Mouse (Mus musculus) midbrain, embryonic 11.5 days (tissue): ENCODE results near the gene Stip1. TPM values are rescaled to one million over a fixed set of nuclear protein-coding genes. Genes with fewer than 3 reads are reported as not detected.
"Not testable (repeated sequence)": the region's sequence is repeated elsewhere in the genome, so short reads cannot be mapped to it uniquely, and the experiment has no call there.

ENCODE experiments used
- ATAC-seq: fragments of 200-750 bp; cut with Nextera tagmentation; 2 replicates; pipeline ENCODE4 v1.8.0; 2017; ENCODE audit warnings: moderate TSS enrichment, moderate library complexity; ENCODE audit not compliant: low FRiP score
- DNase-seq: peaks from one replicate; pipeline ENCODE4 v3.0.0; 2015; ENCODE audit warnings: low spot score; ENCODE audit errors: missing footprints
- H3K27ac ChIP-seq: fragments of 300-500 bp; sonication (generic); 2 replicates; pipeline ENCODE4 v1.5.1; 2014; ENCODE audit warnings: low read depth, low read length
- H3K27me3 ChIP-seq: fragments of 300-500 bp; sonication (generic); 2 replicates; pipeline ENCODE4 v1.6.1; 2014; ENCODE audit warnings: mild to moderate bottlenecking, low read length, moderate library complexity, mixed read lengths; ENCODE audit not compliant: control insufficient read depth, insufficient read depth
- H3K36me3 ChIP-seq: fragments of 300-500 bp; sonication (generic); 2 replicates; pipeline ENCODE4 v1.6.1; 2014; ENCODE audit warnings: mild to moderate bottlenecking, low read length, moderate library complexity, mixed read lengths; ENCODE audit not compliant: control insufficient read depth, insufficient read depth
- H3K4me1 ChIP-seq: fragments of 300-500 bp; sonication (generic); 2 replicates; pipeline ENCODE4 v1.6.1; 2014; ENCODE audit warnings: low read length; ENCODE audit not compliant: control insufficient read depth, insufficient read depth
- H3K4me2 ChIP-seq: fragments of 300-500 bp; sonication (generic); 2 replicates; pipeline ENCODE4 v1.6.1; 2014; ENCODE audit warnings: mild to moderate bottlenecking, moderate library complexity
- H3K4me3 ChIP-seq: fragments of 300-500 bp; sonication (generic); 2 replicates; pipeline ENCODE4 v1.5.1; 2014; ENCODE audit warnings: low read depth, low read length
- H3K9ac ChIP-seq: fragments of 300-500 bp; sonication (generic); 2 replicates; pipeline ENCODE4 v1.6.1; 2014; ENCODE audit warnings: low read length
- H3K9me3 ChIP-seq: fragments of 300-500 bp; sonication (generic); 2 replicates; pipeline ENCODE4 v1.6.1; 2016; ENCODE audit warnings: low read length; ENCODE audit not compliant: control insufficient read depth
- WGBS: fragments of 180-500 bp; shearing (Covaris S2); extraction: QIAGEN DNeasy Blood & Tissue Kit; methylation state at CpG from one replicate; pipeline ENCODE4 v1.1.7; 2014; 5-methylcytosine and 5-hydroxymethylcytosine counted together
- polyA plus RNA-seq: library from polyadenylated mRNA; unstranded; fragments of >200 nt; fragmentation: Nextera tagmentation; extraction: Ambion mirVana; gene quantifications from 2 replicates; pipeline ENCODE4 v1.2.1, GENCODE M21; 2014

Gene Stip1
- polyA plus RNA-seq, 1 experiment from 2014 or later: 416 TPM

- WGBS: 1% methylated on average over 37 of the region's 37 CpGs
- no peak within 1 kb of the TSS for H3K27ac ChIP-seq
- DNase-seq (peak; percentile 98), ATAC-seq (peak; percentile 95)
- peak within 1 kb of the TSS; percentile 93 for H3K4me2 ChIP-seq
- H3K4me3 ChIP-seq: peak within 1 kb of the TSS; percentile 52
- no peaks in the 10 kb centered on the region for H3K27me3 ChIP-seq
- H3K36me3 ChIP-seq: no peaks in the 10 kb centered on the region
- H3K4me1 ChIP-seq: peaks cover 27% of the 10 kb centered on the region
- H3K9ac ChIP-seq: peak within 1 kb of the TSS; percentile 72
- no peaks in the 10 kb centered on the region for H3K9me3 ChIP-seq
Observed at GRCm38 (mm10) chr19:6992011-6992858, 47.5 kb downstream of the Stip1 start, which contains the start of gene Dnajc4. Dnajc4 (minus strand) TSS chr19:6992572.

GRCm38 (mm10) chr19:6991166-6991565, 48.6 kb downstream of the Stip1 start:
- WGBS: 90% methylated on average over 6 of the region's 6 CpGs
- peaks cover 30% of the 10 kb centered on the region for H3K4me1 ChIP-seq
- H3K4me2 ChIP-seq, DNase-seq, H3K36me3 ChIP-seq, H3K9ac ChIP-seq, H3K27me3 ChIP-seq, H3K27ac ChIP-seq, H3K9me3 ChIP-seq, ATAC-seq, H3K4me3 ChIP-seq: not testable (repeated sequence)

- WGBS: 90% methylated on average over 6 of the region's 6 CpGs
Observed at GRCm38 (mm10) chr19:6990712-6991111, 49.1 kb downstream of the Stip1 start.

GRCm38 (mm10) chr19:6989251-6989650, 50.5 kb downstream of the Stip1 start:
- Histone ChIP-seq H3K9me3 (no peaks in the 10 kb centered on the region), H3K36me3 (no peaks in the 10 kb centered on the region; the same call in 1 of the 2 replicates), H3K4me2 (no peak overlapping the region), H3K9ac (no peak overlapping the region), H3K4me1 (peaks cover 23% of the 10 kb centered on the region), H3K27me3 (no peaks in the 10 kb centered on the region), H3K27ac (no peak overlapping the region), H3K4me3 (no peak overlapping the region)
- 87% methylated on average over 8 of the region's 8 CpGs for WGBS
- DNase-seq: no peak
- no peak for ATAC-seq

More at GRCm38 (mm10) chr19:6990712-6991111, 49.1 kb downstream of the Stip1 start:
- Histone ChIP-seq H3K4me3 (no peak overlapping the region), H3K4me1 (peaks cover 30% of the 10 kb centered on the region), H3K27me3 (no peaks in the 10 kb centered on the region), H3K27ac (no peak overlapping the region), H3K36me3 (no peaks in the 10 kb centered on the region), H3K9me3 (no peaks in the 10 kb centered on the region), H3K9ac (no peak overlapping the region), H3K4me2 (no peak overlapping the region)
- DNase-seq (no peak), ATAC-seq (no peak)

GRCm38 (mm10) chr19:6987904-6988285, 51.9 kb downstream of the Stip1 start:
- Histone ChIP-seq H3K4me2 (peak overlapping the region; percentile 77), H3K4me3 (peak overlapping the region; percentile 55), H3K9ac (peak overlapping the region; percentile 72), H3K27me3 (no peaks in the 10 kb centered on the region), H3K4me1 (peaks cover 19% of the 10 kb centered on the region), H3K36me3 (no peaks in the 10 kb centered on the region; the same call in 1 of the 2 replicates), H3K27ac (peak overlapping the region; percentile 26; the same call in 1 of the 2 replicates), H3K9me3 (no peaks in the 10 kb centered on the region)
- 5% methylated on average over 8 of the region's 8 CpGs for WGBS
- peak; percentile 25; the same call in 1 of the 2 replicates for ATAC-seq
- no peak for DNase-seq

GRCm38 (mm10) chr19:6987061-6987903, 52.5 kb downstream of the Stip1 start, which contains the start of gene Vegfb:
Vegfb (minus strand) TSS chr19:6987651.
- Histone ChIP-seq H3K9me3 (no peaks in the 10 kb centered on the region), H3K36me3 (peaks cover 2% of the 10 kb centered on the region; the same call in 1 of the 2 replicates), H3K9ac (peak within 1 kb of the TSS; percentile 72), H3K4me2 (peak within 1 kb of the TSS; percentile 77), H3K4me1 (peaks cover 18% of the 10 kb centered on the region), H3K27ac (peak within 1 kb of the TSS; percentile 26; the same call in 1 of the 2 replicates), H3K27me3 (no peaks in the 10 kb centered on the region), H3K4me3 (peak within 1 kb of the TSS; percentile 55)
- DNase-seq (peak; percentile 94), ATAC-seq (peak; percentile 61)
- under 1% methylated on average over 68 of the region's 85 CpGs for WGBS

GRCm38 (mm10) chr19:6985951-6986708, 53.6 kb downstream of the Stip1 start:
- ATAC-seq: no peak
- Histone ChIP-seq H3K9ac (peak overlapping the region; percentile 72), H3K4me1 (peaks cover 16% of the 10 kb centered on the region), H3K4me2 (peak overlapping the region; percentile 77), H3K9me3 (no peaks in the 10 kb centered on the region), H3K4me3 (peak overlapping the region; percentile 55), H3K27ac (no peak overlapping the region), H3K36me3 (peaks cover 2% of the 10 kb centered on the region; the same call in 1 of the 2 replicates), H3K27me3 (no peaks in the 10 kb centered on the region)
- WGBS: 76% methylated on average over 10 of the region's 10 CpGs
- DNase-seq: no peak

- no peak for DNase-seq
- Histone ChIP-seq H3K9ac (no peak overlapping the region), H3K36me3 (peaks cover 2% of the 10 kb centered on the region; the same call in 1 of the 2 replicates), H3K27me3 (no peaks in the 10 kb centered on the region), H3K9me3 (no peaks in the 10 kb centered on the region), H3K4me2 (no peak overlapping the region), H3K4me3 (no peak overlapping the region), H3K27ac (no peak overlapping the region), H3K4me1 (peaks cover 20% of the 10 kb centered on the region)
- 86% methylated on average over 19 of the region's 19 CpGs for WGBS
- ATAC-seq: no peak
Observed at GRCm38 (mm10) chr19:6985300-6985699, 54.5 kb downstream of the Stip1 start.
